Mouse (Mus musculus) layer of hippocampus, postnatal 10 days (tissue): ENCODE results near the gene Dennd2c. TPM values are rescaled to one million over a fixed set of nuclear protein-coding genes. Genes with fewer than 3 reads are reported as not detected.
"Not testable (repeated sequence)": the region's sequence is repeated elsewhere in the genome, so short reads cannot be mapped to it uniquely, and the experiment has no call there.

Experiments used
- DNase-seq, 2 experiments: peaks; one replicate each; pipeline ENCODE4 v3.0.0; 2021; ENCODE audit warnings: low spot score in 2 of 2
- total RNA-seq, 2 experiments: library from RNA; stranded (reverse); gene quantifications; 2 replicates each; pipeline ENCODE4 v1.2.3; 2021

Gene Dennd2c
- total RNA-seq, 2 experiments from 2014 or later = 0.89 to 1.3 TPM

DNA sequence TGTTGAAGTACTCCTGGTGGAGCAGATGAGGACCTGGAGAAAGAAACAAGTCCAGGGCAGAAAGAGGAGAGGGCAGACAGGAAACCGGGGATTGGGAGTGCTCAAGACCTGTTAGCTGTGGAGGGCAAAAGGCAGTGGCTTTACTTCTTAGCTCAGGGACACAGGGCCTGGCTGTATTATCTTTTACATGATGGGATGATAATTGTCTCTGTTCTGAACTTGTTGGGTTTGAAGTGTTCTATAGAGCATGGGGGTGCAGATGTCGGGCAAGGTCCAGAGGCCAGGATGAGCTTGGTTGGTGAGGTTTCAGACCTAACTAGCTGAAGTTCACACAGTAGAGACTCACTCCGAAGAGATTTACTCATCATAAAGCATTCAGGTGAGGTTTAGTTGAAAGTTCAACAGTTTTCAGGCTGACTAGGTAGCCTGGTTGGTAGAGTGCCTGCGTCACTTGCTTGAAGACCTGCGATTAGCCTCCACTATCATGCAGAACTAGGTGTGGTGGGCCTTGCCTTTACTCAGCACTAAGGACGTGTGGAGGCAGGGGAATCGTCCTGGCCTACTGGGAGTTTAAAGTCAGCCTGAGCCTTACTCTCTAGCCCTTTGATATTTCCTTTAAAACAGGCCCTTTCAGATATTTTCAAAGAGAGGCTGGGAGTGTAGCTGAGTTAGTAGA, 5.3 kb downstream of the Dennd2c start:
- DNase-seq = no peak

DNA sequence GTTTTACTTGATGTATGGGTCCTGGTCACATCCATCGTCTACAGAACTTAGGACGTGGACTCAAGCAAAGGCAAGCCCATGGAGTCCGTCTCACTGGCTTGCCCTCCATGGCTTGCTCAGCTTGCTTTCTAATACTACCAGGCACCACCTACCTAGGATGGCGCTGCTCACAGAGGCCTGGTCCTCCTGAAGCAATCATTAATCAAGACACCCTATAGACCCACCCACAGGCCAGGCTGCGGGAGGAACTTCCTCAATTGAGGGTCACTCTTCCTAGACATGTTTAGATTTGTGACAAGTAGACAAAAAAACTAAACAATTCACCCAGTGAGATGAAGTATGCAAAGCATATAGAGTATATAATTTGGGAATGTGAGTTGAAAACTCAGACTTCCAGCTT, 9.8 kb downstream of the Dennd2c start:
- no peak for DNase-seq

DNA sequence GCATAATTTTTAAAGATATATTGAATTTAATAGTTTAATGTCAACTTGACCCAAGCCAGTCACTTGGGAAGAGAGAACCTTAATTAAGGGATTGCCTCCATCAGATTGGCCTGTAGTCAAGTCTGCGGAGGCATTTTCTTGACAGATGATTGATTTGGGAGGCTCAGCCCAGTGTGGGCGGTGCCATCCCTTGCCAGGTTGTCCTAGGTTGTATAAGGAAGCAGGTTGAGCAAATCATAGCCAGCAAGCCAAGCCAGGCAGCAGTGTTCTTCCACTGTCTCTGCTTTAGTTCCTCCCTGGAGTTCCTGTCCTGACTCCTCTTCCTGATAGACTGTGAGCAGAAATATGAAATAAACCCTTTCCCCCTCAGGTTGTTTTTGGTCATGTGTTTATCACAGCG, 21.2 kb downstream of the Dennd2c start:
- DNase-seq = no peak

DNA sequence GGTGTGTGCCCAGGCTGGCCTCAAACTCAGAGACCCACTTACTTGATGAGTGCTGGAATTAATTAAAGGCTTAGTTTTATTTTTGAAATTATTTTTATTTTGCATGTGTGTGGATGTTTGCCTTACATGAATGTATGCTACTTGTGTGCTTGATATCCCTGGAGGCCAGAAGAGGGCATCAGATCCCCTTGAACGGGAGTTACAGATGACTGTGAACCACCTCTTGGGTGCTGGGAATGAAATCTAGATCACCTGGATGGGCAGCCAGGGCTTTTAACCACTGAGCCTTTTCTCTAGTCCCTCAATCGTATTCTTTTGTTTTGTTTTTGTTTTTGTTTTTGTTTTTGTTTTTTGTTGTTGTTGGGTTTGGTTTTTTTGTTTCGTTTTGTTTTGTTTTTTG, 23.7 kb downstream of the Dennd2c start:
- no peak for DNase-seq

- DNase-seq = no peak
Observed at GRCm38 (mm10) chr3:103127177-103127576, 24.8 kb downstream of the Dennd2c start.

GRCm38 (mm10) chr3:103127721-103128120, 25.3 kb downstream of the Dennd2c start:
- no peak for DNase-seq

GRCm38 (mm10) chr3:103128251-103128650, 25.8 kb downstream of the Dennd2c start:
- no peak for DNase-seq

GRCm38 (mm10) chr3:103129367-103130159, 27.2 kb downstream of the Dennd2c start:
- no peak for DNase-seq

DNA sequence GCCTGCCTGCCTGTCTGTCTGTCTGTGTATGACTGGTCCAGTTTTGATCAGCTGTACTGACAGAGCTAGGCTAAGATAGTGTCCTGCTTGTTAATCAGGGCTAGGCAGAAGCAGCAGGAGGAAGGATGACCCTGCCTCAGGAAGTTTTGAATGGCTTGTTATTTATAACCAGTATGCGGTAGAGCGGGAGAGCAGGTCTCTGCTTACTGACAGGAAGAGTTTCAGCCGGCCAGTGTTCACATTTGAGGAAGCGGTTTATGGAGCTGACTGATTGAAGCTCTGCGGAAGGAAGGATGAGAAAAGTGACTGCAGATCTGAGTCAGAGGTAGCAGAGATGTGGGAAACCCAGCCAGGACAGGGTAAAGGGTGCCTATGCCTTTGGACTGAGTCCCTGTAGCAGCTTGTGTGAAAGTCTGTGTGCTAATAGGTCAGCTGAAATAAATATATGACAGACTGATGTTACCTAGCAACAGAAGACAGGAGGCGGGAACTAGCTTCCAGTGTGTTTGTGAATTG, 27.9 kb downstream of the Dennd2c start:
- peak; percentile 10 to 23 for DNase-seq

DNA sequence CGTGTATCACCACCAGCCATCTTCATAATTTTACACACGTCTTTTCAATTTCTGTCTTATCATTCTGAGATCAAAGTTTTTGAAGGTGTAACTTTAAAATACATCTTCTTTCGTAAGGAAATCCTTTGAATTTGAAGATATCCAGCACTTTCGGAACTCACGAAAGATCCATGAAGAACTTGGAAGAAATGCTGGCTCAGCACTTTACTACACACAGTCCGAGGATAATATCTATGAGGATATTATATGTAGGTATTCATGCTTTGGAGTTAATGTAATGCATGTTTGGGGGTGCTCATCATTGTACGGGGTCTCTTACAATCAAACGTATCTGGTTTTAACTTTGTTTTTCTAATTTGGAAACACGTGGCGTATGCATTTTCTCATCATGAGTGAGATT, 30.7 kb downstream of the Dennd2c start:
- DNase-seq = no peak

DNA sequence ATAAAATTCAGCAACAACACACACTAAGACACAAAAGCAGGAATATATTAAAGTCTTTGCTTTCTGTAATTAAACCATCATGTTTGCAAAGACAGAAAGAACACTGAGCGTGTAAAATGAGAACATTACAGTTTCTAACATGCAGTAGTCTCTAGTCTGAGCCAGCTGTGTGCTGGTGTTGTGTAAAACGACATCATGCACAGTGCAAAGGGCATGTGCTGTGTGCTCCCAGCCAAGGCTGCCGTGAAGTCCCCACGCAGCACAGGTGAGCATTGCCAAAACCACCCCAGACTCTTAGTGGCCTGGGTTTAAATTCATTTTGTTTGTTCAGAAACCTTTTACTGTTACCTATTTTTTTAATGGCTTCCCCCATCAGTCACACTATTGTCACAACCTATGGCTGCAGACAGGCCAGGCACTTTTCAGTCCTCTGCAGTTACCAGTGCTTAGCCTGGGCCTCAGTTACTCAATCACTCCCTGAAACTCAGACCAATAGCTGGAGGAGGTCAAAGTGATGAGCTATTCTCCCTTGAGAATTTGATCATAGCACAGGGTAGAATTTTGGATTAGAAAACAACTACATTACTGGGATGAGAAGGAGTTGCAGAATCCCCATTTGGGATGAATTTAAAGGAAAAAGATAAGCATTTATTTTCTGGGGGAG, 34.1 kb downstream of the Dennd2c start:
- DNase-seq = no peak

DNA sequence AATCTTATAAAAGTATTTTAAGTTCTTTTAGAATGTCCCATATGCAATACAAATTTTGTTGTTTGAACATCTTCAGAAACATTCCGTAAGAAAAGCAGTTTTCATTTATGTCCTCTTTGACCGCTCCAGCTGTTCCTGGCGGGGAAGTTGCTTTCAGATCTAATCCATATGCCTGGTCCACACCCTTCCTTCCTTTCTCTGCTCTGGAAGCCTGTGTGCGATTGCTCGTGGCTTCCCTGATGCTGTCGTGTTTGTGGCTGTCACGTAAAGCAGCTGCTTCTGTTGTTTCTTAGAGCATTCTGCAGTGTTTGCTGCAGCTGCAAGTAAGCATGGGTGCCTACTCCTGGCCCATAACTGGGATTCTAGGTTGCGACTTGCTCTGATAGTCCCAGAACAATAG, 36.6 kb downstream of the Dennd2c start:
- DNase-seq = no peak

- not testable (repeated sequence) for DNase-seq
Observed at GRCm38 (mm10) chr3:103140095-103140838, 37.9 kb downstream of the Dennd2c start.

GRCm38 (mm10) chr3:103141287-103141686, 38.9 kb downstream of the Dennd2c start:
- no peak for DNase-seq

DNA sequence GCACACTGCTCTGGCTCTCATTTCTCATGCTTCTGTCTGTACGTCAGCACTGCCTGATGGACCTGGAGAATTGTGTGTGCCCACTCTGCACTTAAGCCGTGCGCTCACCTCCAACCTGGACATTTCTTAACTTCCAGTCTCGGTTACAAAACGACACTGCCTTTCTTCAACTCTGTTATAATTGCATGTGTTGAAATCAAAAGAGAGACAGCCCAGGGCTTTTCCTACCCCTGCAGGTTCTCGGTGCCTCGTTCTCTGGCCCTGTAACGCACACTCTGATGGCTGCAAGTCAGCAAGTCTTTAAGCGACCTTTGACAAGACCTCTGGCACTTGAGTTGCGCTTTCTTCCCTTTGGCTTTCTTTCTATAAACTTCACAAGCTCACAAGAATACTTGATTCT, 40.0 kb downstream of the Dennd2c start:
- DNase-seq = no peak

GRCm38 (mm10) chr3:103145336-103145735, 42.9 kb downstream of the Dennd2c start:
- DNase-seq = no peak

DNA sequence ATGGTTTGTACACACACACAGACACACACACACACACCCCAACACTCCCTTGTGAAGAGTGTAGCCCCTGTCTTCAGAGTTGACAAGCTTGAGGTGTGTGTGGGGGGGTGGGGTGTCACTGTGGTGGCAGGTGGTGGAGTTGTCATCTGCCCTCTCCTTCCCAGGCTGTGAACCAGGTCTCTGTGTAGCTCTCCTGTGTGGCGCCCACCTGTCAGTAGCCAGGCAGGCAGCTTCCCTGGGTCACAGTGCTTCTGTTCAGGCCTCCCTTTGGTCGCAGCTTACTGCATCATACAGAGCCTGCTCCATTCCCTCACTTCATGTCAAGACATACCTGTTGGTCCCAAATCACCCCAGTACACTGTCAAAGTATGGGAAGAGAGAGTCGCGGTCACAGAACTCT, 43.4 kb downstream of the Dennd2c start:
- DNase-seq = no peak

DNA sequence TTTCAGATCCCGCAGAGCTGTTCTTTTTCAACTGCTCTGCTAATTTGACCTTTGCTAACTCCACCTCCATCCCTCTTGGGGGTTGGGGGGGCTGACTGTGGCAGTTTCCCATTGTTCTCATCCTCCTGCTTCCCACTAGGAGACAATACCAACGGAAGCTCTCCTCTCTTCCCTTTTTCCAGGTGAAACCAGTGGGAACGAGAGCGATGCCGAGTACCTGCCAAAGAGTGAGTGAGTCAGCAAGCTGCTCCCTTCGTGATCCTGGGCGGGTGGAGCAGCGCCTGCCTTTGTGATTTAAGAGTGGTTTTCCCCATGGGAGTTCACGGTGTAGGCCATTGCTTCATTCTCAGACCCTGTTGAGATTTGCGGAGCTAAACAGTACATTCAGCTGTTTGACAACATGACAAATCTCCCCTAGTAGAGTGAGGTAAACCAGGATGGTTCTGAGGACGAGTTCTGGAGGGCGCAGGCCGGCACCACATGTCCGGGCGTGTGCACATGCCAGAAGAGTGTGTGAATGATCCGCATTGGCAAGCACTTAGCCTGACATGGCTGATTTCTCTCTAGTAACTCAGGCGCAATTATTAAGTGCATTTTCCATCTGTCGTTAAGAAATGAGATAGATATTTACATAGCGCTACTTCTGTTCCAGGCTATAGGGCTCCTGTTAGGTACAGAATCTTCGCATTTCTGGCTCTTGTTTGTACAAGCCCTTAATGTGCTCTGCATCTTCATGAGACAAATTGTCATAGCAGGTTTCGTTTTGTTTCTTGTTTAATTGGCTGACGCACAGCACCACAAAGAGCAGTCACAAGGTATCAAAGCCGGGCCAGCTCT, 44.1 kb downstream of the Dennd2c start:
- DNase-seq = no peak

DNA sequence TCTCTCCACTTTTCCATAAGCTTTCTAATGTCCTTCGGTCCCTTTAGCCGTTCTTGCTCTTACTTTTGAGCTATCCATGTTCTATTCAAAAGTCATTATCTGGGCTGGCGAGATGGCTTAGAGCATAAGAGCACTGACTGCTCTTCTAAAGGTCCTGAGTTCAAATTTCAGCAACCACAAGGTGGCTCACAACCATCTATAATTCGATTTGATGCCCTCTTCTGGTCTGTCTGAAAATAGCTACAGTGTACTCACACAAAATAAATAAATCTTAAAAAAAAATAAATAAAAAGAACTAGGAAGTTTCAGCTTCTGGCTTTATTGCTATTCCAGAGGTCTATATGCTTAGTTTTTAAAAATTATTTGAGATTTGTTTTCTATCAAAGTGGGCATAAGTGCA, 45.4 kb downstream of the Dennd2c start:
- no peak for DNase-seq

GRCm38 (mm10) chr3:103148941-103149340, 46.5 kb downstream of the Dennd2c start:
- DNase-seq = no peak
